Mouse (Mus musculus) liver, embryonic 16.5 days (tissue): Measurements from ENCODE around the gene Ckm. TPM values are rescaled to one million over a fixed set of nuclear protein-coding genes. Genes with fewer than 3 reads are reported as not detected.

ENCODE experiments used
- ATAC-seq: fragments of 200-750 bp; cut with Nextera tagmentation; 2 replicates; pipeline ENCODE4 v1.8.0; 2017; ENCODE audit warnings: low read depth, mild to moderate bottlenecking, moderate number of reproducible peaks, moderate library complexity
- H3K27ac ChIP-seq: fragments of 300-500 bp; sonication (generic); 2 replicates; pipeline ENCODE4 v1.5.1; 2014; ENCODE audit warnings: mild to moderate bottlenecking, low read length
- H3K27me3 ChIP-seq: fragments of 300-500 bp; sonication (generic); 2 replicates; pipeline ENCODE4 v1.6.1; 2014; ENCODE audit warnings: low read depth, low read length, mixed read lengths; ENCODE audit not compliant: control insufficient read depth, insufficient read depth
- H3K36me3 ChIP-seq: fragments of 300-500 bp; sonication (generic); 2 replicates; pipeline ENCODE4 v1.6.1; 2014; ENCODE audit warnings: mild to moderate bottlenecking; ENCODE audit not compliant: control insufficient read depth, insufficient read depth
- H3K4me1 ChIP-seq: fragments of 300-500 bp; sonication (generic); 2 replicates; pipeline ENCODE4 v1.6.1; 2014; ENCODE audit warnings: low read depth, low read length, mixed read lengths; ENCODE audit not compliant: control insufficient read depth
- H3K4me2 ChIP-seq: fragments of 300-500 bp; sonication (generic); 2 replicates; pipeline ENCODE4 v1.6.1; 2014; ENCODE audit warnings: low read depth, low read length, mixed read lengths
- H3K4me3 ChIP-seq: fragments of 300-500 bp; sonication (generic); 2 replicates; pipeline ENCODE4 v1.5.1; 2014; ENCODE audit warnings: low read depth, mild to moderate bottlenecking, low read length
- H3K9ac ChIP-seq: fragments of 300-500 bp; sonication (generic); 2 replicates; pipeline ENCODE4 v1.6.1; 2014; ENCODE audit warnings: low read depth, low read length
- H3K9me3 ChIP-seq: fragments of 300-500 bp; sonication (generic); replicated peaks from 2 replicates; pipeline ENCODE4 v1.6.1; 2016; ENCODE audit warnings: low read length; ENCODE audit not compliant: control insufficient read depth
- WGBS: fragments of 180-500 bp; shearing (Covaris S2); extraction: QIAGEN DNeasy Blood & Tissue Kit; methylation state at CpG from one replicate; pipeline ENCODE4 v1.1.7; 2014; ENCODE audit not compliant: insufficient replicate concordance; 5-methylcytosine and 5-hydroxymethylcytosine counted together
- polyA plus RNA-seq: library from polyadenylated mRNA; unstranded; fragments of >200 nt; fragmentation: Nextera tagmentation; extraction: Ambion mirVana; gene quantifications from 2 replicates; pipeline ENCODE4 v1.2.1, GENCODE M21; 2015

Gene Ckm
- polyA plus RNA-seq, result 27.9 and 65.4 TPM in 2 replicates

DNA sequence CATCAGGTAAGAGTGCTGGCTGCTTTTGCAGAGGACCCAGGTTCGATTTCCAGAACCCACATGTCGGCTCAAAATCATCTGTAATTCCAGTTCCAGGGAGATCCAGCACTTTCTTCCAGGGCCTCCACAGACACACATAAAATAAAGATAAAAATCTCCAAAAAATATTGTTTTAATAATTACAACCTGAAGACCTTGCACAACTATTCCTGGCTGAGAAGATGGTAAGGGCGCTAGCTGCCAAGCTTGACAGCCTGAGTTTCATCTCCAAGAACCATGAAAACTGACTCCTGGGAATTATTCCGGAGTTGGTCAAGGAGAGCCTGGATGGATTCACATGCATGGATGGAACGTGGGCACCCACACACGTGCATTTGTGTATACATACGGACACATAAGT is at the start of gene Ckm:
TSS of gene Ckm (plus strand) at position 301 of the 400 bp plus-strand sequence.
- Histone ChIP-seq H3K4me3 (peak within 1 kb of the TSS; percentile 62), H3K4me1 (peaks cover 15% of the 10 kb centered on the region), H3K9me3 (peaks cover 7% of the 10 kb centered on the region), H3K27ac (no peak within 1 kb of the TSS), H3K9ac (peak within 1 kb of the TSS; percentile 20; the same call in 1 of the 2 replicates), H3K27me3 (peaks cover 39% of the 10 kb centered on the region), H3K36me3 (no peaks in the 10 kb centered on the region), H3K4me2 (peak within 1 kb of the TSS; percentile 85)
- ATAC-seq, result no peak
- 37% methylated on average over 7 of the region's 7 CpGs for WGBS

DNA sequence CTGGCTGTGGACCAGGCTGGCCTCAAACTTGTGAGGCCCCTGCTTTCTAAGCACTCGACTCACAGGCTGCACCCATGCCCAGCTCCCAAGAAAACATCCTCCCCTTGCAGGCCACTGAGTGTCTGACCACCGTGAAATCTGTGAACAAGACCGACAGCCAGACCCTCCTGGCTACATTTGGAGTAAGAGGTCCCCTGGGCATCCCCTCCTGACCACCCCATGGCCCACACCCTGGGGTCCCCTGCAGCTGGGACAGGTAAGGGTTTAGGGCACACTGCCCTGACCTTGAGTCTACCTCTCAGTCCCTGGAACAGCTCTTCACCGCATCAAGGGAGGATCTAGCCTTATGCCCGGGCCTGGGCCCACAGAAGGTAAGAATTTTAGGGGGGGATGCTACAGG is 49.6 kb upstream of the Ckm start:
- 82% methylated on average over 5 of the region's 5 CpGs for WGBS
- no peak overlapping the region for H3K4me2 ChIP-seq
- H3K27ac ChIP-seq, result no peak overlapping the region
- no peaks in the 10 kb centered on the region for H3K27me3 ChIP-seq
- no peak overlapping the region for H3K9ac ChIP-seq
- no peak for ATAC-seq
- peaks cover 2% of the 10 kb centered on the region; the same call in 1 of the 2 replicates for H3K36me3 ChIP-seq
- no peaks in the 10 kb centered on the region for H3K9me3 ChIP-seq
- H3K4me1 ChIP-seq, result peaks cover 17% of the 10 kb centered on the region
- H3K4me3 ChIP-seq, result no peak overlapping the region

DNA sequence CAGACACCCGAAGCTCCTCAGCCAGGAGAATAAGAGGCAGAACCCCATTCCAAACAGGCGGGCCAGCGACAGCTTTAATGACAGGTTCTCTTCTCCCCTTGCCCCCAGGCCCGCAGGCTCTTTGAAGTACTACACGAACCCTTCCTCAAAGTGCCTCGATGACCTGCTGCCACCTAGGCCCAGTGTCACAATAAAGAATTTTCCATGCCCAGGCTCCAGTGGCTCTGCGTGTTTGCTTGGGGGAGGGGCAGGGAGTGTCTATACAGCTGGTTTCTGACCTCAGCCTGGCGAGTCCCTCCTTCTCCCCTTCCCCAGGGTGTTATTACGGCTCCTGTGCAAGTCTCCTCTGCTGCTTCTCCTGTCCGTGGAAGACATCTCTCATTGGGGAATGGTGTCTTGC is 48.3 kb upstream of the Ckm start:
- Histone ChIP-seq H3K27me3 (no peaks in the 10 kb centered on the region), H3K4me2 (no peak overlapping the region), H3K9ac (no peak overlapping the region), H3K4me1 (peaks cover 30% of the 10 kb centered on the region), H3K4me3 (no peak overlapping the region), H3K9me3 (no peaks in the 10 kb centered on the region), H3K36me3 (peaks cover 2% of the 10 kb centered on the region; the same call in 1 of the 2 replicates), H3K27ac (no peak overlapping the region)
- 76% methylated on average over 10 of the region's 10 CpGs for WGBS
- no peak for ATAC-seq

DNA sequence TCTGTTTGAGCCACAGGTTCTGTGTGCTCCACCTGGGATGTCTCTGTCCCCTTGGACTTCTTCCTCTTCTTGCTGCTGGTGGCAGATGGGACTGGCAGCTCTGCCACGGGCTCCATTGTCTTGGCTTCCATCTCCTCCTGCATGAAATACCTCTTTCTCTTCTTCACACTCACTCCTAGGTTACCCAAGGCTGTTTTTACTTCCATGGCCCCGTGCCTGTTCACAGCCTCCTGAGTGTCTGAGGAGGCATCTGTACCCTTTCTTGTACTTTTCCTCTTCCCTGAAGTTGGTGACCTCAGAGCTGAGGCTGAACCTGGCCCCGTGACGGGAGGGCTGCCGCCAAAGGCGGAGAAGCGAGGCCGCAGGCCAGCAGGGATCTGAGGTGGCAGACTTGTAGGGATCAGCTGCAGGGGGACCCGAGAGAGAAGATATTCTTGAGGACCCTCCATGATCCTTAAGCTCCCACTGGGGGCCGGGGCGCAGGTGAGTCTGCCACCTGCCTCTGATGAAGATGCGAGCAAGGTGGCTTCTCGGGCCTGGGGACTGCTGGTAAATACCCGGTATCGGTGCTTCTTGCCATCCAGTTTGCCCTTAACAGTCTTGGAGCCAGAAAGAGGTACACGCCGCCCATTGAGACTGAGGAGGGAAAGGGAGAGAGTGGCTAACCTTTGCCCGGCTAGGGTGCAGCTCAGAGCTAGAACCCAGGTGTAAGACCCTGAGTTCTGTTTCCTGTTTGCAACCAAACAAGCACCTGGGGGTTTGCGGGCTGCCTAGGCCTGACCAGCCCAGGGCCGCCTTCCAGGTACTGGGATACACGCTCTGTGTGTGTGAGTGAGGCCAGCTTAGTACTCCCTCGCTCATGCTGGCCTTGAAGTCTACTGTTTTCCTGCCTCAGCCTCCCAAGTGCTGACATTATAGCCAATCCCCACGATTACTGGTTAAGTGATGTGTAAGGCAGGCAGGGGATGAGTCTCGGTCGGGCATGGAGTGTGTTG is 46.9 kb upstream of the Ckm start:
- 81% methylated on average over 25 of the region's 25 CpGs for WGBS
- no peak overlapping the region for H3K27ac ChIP-seq
- no peak for ATAC-seq
- peak overlapping the region; percentile 100; the same call in 1 of the 2 replicates for H3K4me2 ChIP-seq
- peaks cover 40% of the 10 kb centered on the region for H3K4me1 ChIP-seq
- H3K9ac ChIP-seq, result no peak overlapping the region
- peaks cover 2% of the 10 kb centered on the region; the same call in 1 of the 2 replicates for H3K36me3 ChIP-seq
- no peak overlapping the region for H3K4me3 ChIP-seq
- H3K27me3 ChIP-seq, result no peaks in the 10 kb centered on the region
- H3K9me3 ChIP-seq, result no peaks in the 10 kb centered on the region

DNA sequence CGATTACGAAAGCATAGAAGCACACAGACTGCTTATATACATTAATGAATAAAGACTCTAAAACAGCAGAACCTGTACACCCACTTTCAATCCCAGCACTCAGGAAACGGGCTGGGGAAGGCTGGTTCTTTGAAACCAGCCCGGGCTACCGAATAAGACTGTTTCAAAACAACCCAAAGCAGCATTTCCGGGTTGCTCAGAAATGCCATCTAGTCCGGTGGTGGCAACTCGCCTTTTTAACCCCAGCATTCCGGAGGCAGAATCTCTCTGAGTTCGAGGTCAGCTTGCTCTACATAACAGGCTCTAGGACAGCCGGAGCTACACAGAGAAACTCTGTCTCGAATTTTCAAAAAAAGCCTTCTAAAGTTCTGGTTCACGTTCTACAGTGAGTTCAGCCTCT is 45.9 kb upstream of the Ckm start:
- peak overlapping the region; percentile 77 for H3K4me3 ChIP-seq
- no peak for ATAC-seq

DNA sequence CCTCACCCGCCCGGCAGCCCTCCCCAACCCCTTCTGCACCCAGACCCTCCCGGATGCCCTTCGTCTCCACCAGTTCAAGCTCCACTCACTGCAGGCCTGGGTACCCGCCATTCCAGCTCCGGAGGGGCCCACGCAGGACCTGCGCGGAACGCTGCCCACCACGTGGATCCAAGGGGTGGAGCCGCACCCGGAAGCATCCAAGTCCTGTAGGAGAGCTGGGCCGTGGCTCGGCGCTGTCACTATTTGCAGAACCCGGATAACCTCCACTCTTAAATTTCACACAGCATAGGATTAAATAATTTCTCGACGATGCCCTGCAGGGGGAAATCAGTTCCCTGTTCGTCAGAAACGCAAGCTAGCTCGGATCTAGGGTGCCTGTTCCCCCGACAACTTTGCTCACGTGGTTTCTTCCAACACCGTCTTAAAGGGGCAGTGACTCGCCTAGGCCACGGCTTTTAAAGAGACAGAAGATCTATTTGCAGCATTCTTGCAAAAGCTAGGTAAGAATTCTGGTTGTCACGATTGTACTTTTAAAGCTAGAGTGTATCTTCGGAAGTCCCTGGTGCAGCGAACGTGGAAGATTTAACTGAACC is 45.2 kb upstream of the Ckm start, which contains the start of the genes Cd3eap and Ppp1r13l:
TSS of gene Cd3eap (minus strand) at position 185 of the 593 bp plus-strand sequence.
TSS of gene Ppp1r13l (plus strand) at position 451 of the 593 bp plus-strand sequence.
- WGBS, result under 1% methylated on average over 31 of the region's 31 CpGs
- Histone ChIP-seq H3K27me3 (no peaks in the 10 kb centered on the region), H3K36me3 (peaks cover 2% of the 10 kb centered on the region; the same call in 1 of the 2 replicates), H3K4me2 (peak within 1 kb of the TSS; percentile 100), H3K4me1 (peaks cover 42% of the 10 kb centered on the region), H3K9me3 (no peaks in the 10 kb centered on the region), H3K4me3 (peak within 1 kb of the TSS; percentile 77), H3K9ac (peak within 1 kb of the TSS; percentile 72), H3K27ac (peak within 1 kb of the TSS; percentile 70)
- peak; percentile 63 for ATAC-seq

More for the DNA sequence above, 45.9 kb upstream of the Ckm start:
- WGBS, result 9% methylated on average over 13 of the region's 13 CpGs
- peak overlapping the region; percentile 100 for H3K4me2 ChIP-seq
- H3K27me3 ChIP-seq, result no peaks in the 10 kb centered on the region
- H3K27ac ChIP-seq, result no peak overlapping the region
- no peaks in the 10 kb centered on the region for H3K9me3 ChIP-seq
- H3K36me3 ChIP-seq, result peaks cover 2% of the 10 kb centered on the region; the same call in 1 of the 2 replicates
- peak overlapping the region; percentile 72 for H3K9ac ChIP-seq
- peaks cover 40% of the 10 kb centered on the region for H3K4me1 ChIP-seq

DNA sequence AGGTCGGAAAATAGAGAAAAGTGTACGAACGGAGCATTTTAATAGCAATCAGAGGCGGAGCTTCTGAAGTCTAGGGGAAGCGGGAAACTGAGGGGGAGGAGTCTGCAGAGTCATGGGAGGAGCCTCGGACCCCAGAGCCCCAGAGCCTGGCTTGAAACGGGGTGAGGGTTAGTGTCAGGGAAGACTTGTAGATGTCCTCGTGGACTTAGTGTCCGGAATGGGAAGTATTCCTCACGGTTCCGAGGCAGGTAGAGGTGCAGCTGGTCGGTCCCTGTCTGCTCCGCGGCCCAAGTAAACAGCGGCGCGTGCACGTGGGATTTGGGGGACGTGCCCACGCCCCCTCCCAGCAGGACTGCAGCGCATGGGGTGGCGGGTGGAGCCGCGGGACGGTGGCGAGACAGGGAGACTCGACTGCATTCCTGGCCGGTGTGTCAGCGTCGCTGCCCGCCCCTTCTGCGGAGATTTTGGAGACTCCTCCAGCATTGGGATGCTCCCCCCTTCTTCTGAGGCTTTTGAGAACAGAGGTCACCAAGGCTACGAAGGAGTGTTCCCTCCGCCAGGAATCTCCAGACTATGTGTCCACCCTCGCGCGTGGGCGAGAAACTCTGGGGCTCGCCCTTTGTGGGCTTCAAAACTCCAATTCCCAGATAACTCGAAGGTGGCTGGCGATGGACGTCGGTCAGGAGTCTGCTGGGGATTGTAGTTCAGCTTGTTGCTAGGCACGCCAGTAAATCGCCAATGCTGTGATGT is 44.5 kb upstream of the Ckm start:
- H3K4me3 ChIP-seq, result peak overlapping the region; percentile 77
- H3K9me3 ChIP-seq, result no peaks in the 10 kb centered on the region
- H3K4me1 ChIP-seq, result peaks cover 42% of the 10 kb centered on the region
- no peaks in the 10 kb centered on the region for H3K27me3 ChIP-seq
- peak overlapping the region; percentile 70 for H3K27ac ChIP-seq
- peak; percentile 62 for ATAC-seq
- H3K9ac ChIP-seq, result peak overlapping the region; percentile 72
- WGBS, result under 1% methylated on average over 45 of the region's 45 CpGs
- peaks cover 2% of the 10 kb centered on the region; the same call in 1 of the 2 replicates for H3K36me3 ChIP-seq
- H3K4me2 ChIP-seq, result peak overlapping the region; percentile 100

DNA sequence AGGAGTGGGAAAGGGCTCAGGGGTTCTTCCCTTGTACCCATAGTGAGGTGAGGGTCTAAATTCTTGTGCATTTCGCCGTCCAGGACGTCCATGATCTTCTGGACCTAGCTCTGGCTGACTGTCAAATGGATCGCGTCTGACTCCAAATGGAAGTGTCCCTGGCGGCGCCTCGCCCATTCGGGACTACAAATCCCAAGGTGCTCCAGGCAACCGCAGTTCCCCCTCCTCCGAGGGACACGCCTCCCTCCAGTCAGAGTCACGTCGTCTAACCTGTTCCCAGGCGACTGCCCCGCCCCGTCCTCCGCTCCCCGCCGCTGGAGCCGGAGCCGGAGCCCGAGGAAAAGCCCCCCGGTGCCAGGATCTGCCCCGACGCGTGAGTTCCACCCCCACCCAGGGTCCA is 43.6 kb upstream of the Ckm start:
- H3K4me1 ChIP-seq, result peaks cover 42% of the 10 kb centered on the region
- under 1% methylated on average over 27 of the region's 27 CpGs for WGBS
- H3K4me3 ChIP-seq, result peak overlapping the region; percentile 77
- ATAC-seq, result peak; percentile 85
- H3K4me2 ChIP-seq, result peak overlapping the region; percentile 100
- peak overlapping the region; percentile 72 for H3K9ac ChIP-seq
- no peaks in the 10 kb centered on the region for H3K27me3 ChIP-seq
- peak overlapping the region; percentile 49; the same call in 1 of the 2 replicates for H3K27ac ChIP-seq
- no peaks in the 10 kb centered on the region for H3K9me3 ChIP-seq
- no peaks in the 10 kb centered on the region; the same call in 1 of the 2 replicates for H3K36me3 ChIP-seq
